Mouse (Mus musculus): ENCODE measurements around the gene Masp2. TPM values are rescaled to one million over a fixed set of nuclear protein-coding genes. Genes with fewer than 3 reads are reported as not detected.

Masp2 gene
- polyA plus RNA-seq, 1 experiment from 2014 or later, result 0.51 TPM

DNA sequence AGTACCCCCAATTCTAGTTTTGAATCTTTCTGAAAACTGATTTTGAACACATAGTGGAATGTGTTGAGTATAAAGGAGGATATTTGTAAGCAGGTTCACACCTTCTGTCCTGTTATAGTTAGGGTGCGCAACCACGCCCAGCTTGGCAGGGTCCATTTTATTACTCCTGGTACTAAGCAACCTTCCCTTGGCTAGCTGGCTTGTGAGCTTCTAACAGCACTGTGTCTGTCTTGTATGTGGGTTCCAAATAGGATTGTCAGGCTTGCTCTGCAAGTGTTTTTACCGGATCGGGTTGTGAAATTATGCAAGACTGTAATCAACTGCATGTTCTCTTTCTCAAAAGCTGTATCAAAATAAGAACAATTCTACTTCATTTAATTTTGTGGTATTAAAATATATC lies 20.1 kb downstream of the Masp2 start:
- WGBS, result 96% methylated on average over 4 of the region's 4 CpGs

DNA sequence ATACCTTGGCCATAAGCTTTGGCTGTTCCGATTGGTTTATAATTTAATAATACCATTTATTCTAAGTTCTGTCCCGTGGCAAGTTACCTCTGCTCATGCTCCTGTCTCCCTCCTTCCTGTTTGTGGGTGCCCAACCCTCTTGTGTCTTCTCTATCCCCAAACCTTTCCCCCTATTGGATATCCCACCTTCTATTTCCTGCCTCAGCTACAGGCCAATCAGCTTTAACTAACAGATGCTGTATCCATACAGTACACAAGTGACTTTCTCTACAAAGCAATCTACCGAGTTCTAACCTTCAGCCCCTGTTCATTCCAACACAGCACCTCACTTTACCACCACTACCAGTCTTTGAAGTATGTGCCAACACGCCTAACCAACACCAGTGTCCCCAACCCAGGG lies 21.3 kb downstream of the Masp2 start:
- DNase-seq, result no peak
- Histone ChIP-seq H3K27ac (replicated peaks; ENCODE audit: low read depth, low read length) (no peak overlapping the region), H3K4me3 (replicated peaks; ENCODE audit: low read depth, low read length) (no peak overlapping the region), H3K36me3 (ENCODE audit: control insufficient read depth, insufficient read depth, low read length) (peaks cover 63% of the 10 kb centered on the region), H3K4me2 (ENCODE audit: low read length) (no peak overlapping the region), H3K4me1 (ENCODE audit: control insufficient read depth, insufficient read depth, low read length) (0 out of 2 replicates have a peak, but pooled peaks cover 9% of the 10 kb centered on the region), H3K9ac (replicated peaks; ENCODE audit: low read length) (no peak overlapping the region), H3K9me3 (ENCODE audit: control insufficient read depth, low read length) (no peaks in the 10 kb centered on the region), H3K27me3 (ENCODE audit: control insufficient read depth, insufficient read depth, low read length) (no peaks in the 10 kb centered on the region)
- no peak for ATAC-seq (ENCODE audit: low FRiP score, low TSS enrichment)
- 91% methylated on average over 4 of the region's 4 CpGs for WGBS

More for the DNA sequence above, 20.1 kb downstream of the Masp2 start:
- H3K27ac ChIP-seq (replicated peaks; ENCODE audit: low read depth, low read length), result no peak overlapping the region
- H3K27me3 ChIP-seq (ENCODE audit: control insufficient read depth, insufficient read depth, low read length), result no peaks in the 10 kb centered on the region
- H3K9me3 ChIP-seq (ENCODE audit: control insufficient read depth, low read length), result no peaks in the 10 kb centered on the region
- no peak for DNase-seq
- no peak overlapping the region for H3K9ac ChIP-seq (replicated peaks; ENCODE audit: low read length)
- 0 out of 2 replicates have a peak, but pooled peaks cover 9% of the 10 kb centered on the region for H3K4me1 ChIP-seq (ENCODE audit: control insufficient read depth, insufficient read depth, low read length)
- no peak for ATAC-seq (ENCODE audit: low FRiP score, low TSS enrichment)
- no peak overlapping the region for H3K4me3 ChIP-seq (replicated peaks; ENCODE audit: low read depth, low read length)
- no peak overlapping the region for H3K4me2 ChIP-seq (ENCODE audit: low read length)
- H3K36me3 ChIP-seq (ENCODE audit: control insufficient read depth, insufficient read depth, low read length), result peaks cover 69% of the 10 kb centered on the region

DNA sequence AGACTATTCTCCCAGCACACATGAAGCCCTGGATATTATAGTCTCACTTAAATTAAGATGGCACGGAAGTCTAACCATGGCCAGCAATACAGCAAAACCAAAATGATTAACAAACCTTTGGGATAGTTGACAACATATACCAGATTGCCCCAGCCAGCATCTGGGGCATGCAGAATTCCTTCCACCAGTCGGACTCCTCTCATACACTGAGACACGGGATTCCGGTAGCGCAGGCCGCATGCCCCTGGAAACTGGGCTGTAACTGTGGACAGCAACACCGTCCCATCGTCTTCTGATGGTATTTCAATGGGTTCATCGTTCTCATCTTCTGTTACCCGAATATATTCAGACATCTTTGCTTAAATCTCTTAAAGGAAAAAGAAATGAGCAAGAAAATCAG lies 22.7 kb downstream of the Masp2 start:
- ATAC-seq (ENCODE audit: low FRiP score, low TSS enrichment) (no peak), DNase-seq (no peak)
- 0 out of 2 replicates have a peak, but pooled peaks cover 9% of the 10 kb centered on the region for H3K4me1 ChIP-seq (ENCODE audit: control insufficient read depth, insufficient read depth, low read length)
- H3K27ac ChIP-seq (replicated peaks; ENCODE audit: low read depth, low read length), result no peak overlapping the region
- peak overlapping the region; percentile 89 for H3K4me3 ChIP-seq (replicated peaks; ENCODE audit: low read depth, low read length)
- H3K27me3 ChIP-seq (ENCODE audit: control insufficient read depth, insufficient read depth, low read length), result no peaks in the 10 kb centered on the region
- H3K9ac ChIP-seq (replicated peaks; ENCODE audit: low read length), result no peak overlapping the region
- peaks cover 49% of the 10 kb centered on the region for H3K36me3 ChIP-seq (ENCODE audit: control insufficient read depth, insufficient read depth, low read length)
- 87% methylated on average over 10 of the region's 10 CpGs for WGBS
- H3K9me3 ChIP-seq (ENCODE audit: control insufficient read depth, low read length), result no peaks in the 10 kb centered on the region
- peak overlapping the region; percentile 80 for H3K4me2 ChIP-seq (ENCODE audit: low read length)

DNA sequence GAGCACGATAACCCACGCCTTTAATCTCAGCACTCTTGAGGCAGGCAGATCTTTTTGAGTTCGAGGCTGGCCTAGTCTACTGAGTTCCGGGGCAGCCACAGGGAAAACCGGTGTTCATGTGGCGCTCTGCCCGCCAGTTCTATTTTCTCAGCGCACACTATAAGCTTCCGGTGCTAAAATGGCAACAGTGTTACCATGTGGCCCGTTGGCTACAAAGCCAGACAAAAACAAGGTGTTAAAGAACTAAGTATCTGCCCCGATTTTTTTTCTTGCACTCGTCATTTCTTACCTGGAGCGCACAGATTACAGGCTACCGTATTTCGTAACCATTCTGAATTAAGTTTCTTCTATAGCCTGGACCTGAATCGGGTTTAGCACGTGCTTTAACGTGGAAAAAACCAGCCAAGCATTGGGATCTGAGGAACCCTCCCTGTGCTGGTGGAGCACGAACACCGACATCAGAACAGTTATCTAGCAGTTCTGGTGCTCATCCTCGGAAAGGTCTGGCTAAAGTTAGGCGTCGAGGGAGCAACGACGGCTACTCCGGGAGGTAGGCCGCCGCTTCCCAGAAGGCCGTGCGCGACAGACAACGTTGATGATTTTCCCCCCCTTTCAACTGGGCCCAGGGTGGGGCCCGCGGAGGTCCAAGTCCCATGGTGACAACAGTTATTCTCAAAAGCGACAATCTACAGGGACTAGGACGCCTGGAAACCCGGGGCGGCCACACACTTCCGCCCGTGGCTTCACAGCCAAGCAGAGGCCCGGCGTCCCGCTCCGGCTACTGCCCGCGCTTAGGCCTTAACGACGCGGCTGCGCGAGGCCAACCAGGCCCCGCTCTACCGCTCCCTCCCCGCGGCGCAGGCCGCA lies 23.6 kb downstream of the Masp2 start:
- Histone ChIP-seq H3K27me3 (ENCODE audit: control insufficient read depth, insufficient read depth, low read length) (no peaks in the 10 kb centered on the region), H3K9me3 (ENCODE audit: control insufficient read depth, low read length) (no peaks in the 10 kb centered on the region), H3K36me3 (ENCODE audit: control insufficient read depth, insufficient read depth, low read length) (peaks cover 40% of the 10 kb centered on the region), H3K4me2 (ENCODE audit: low read length) (peak overlapping the region; percentile 80), H3K4me3 (replicated peaks; ENCODE audit: low read depth, low read length) (peak overlapping the region; percentile 89), H3K9ac (replicated peaks; ENCODE audit: low read length) (peak overlapping the region; percentile 96), H3K27ac (replicated peaks; ENCODE audit: low read depth, low read length) (peak overlapping the region; percentile 90), H3K4me1 (ENCODE audit: control insufficient read depth, insufficient read depth, low read length) (0 out of 2 replicates have a peak, but pooled peaks cover 9% of the 10 kb centered on the region)
- 1% methylated on average over 57 of the region's 57 CpGs for WGBS
- ATAC-seq (ENCODE audit: low FRiP score, low TSS enrichment), result peak; percentile 1; the same call in 1 of the 2 replicates
- peak; percentile 66 for DNase-seq

DNA sequence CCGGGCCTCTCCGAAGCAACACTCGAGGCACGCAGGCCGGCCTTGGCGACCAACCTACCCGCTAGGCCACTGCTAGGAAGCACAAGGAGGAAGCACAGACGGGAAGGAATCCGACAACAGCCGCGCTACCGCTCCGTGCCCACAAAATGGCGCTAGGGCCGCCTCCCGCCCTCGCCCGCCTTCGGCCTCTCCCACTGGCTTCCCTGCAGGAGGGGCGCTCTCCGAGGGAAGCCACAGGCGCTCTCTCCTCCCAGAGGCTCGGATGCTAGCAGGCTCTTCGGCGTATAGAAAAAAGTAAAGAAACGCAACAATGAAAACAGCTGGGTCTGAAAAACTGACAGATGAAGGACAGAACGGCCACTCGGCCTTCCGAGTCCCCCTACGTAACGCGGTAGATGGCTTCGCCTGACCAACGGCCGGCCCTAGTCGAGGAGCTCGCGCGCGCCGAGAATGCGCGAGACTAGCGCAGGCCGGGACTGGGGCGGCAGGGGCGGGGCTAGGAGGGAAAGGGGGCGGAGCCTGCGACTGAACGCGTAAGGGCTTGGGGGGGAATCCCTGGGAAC lies 24.4 kb downstream of the Masp2 start, which contains the start of gene Tardbp:
Gene Tardbp (minus strand): TSS at position 397 of the 563 bp plus-strand sequence.
- H3K27me3 ChIP-seq (ENCODE audit: control insufficient read depth, insufficient read depth, low read length), result no peaks in the 10 kb centered on the region
- H3K36me3 ChIP-seq (ENCODE audit: control insufficient read depth, insufficient read depth, low read length), result peaks cover 33% of the 10 kb centered on the region
- ATAC-seq (ENCODE audit: low FRiP score, low TSS enrichment) (peak; percentile 97), DNase-seq (peak; percentile 99)
- peak within 1 kb of the TSS; percentile 80 for H3K4me2 ChIP-seq (ENCODE audit: low read length)
- WGBS, result under 1% methylated on average over 51 of the region's 51 CpGs
- H3K9me3 ChIP-seq (ENCODE audit: control insufficient read depth, low read length), result no peaks in the 10 kb centered on the region
- 0 out of 2 replicates have a peak, but pooled peaks cover 9% of the 10 kb centered on the region for H3K4me1 ChIP-seq (ENCODE audit: control insufficient read depth, insufficient read depth, low read length)
- peak within 1 kb of the TSS; percentile 90 for H3K27ac ChIP-seq (replicated peaks; ENCODE audit: low read depth, low read length)
- peak within 1 kb of the TSS; percentile 96 for H3K9ac ChIP-seq (replicated peaks; ENCODE audit: low read length)
- H3K4me3 ChIP-seq (replicated peaks; ENCODE audit: low read depth, low read length), result peak within 1 kb of the TSS; percentile 89

DNA sequence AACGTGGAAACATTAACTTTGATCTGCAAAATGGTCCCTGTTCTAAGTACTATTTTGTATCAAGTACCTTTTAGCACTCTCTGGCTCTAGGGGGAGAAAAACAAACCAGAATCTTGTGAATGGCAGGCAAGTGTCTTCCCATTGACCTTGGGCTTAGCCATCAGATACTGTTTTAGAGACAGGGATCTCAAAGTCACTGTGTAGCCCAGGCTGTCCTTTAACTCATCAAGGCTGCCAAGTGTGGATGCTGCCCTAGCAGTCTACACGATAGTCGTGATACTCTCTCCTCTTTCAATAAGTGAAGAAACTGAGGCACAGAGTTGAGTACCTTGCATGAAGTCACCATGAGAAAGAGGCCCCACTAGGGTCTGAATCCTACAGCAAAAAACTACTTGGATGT lies 24.9 kb downstream of the Masp2 start:
- ATAC-seq (ENCODE audit: low FRiP score, low TSS enrichment), result peak; percentile 33
- no peak for DNase-seq
- 63% methylated on average over 3 of the region's 3 CpGs for WGBS
- H3K27me3 ChIP-seq (ENCODE audit: control insufficient read depth, insufficient read depth, low read length), result no peaks in the 10 kb centered on the region
- 0 out of 2 replicates have a peak, but pooled peaks cover 9% of the 10 kb centered on the region for H3K4me1 ChIP-seq (ENCODE audit: control insufficient read depth, insufficient read depth, low read length)
- no peaks in the 10 kb centered on the region for H3K9me3 ChIP-seq (ENCODE audit: control insufficient read depth, low read length)
- H3K9ac ChIP-seq (replicated peaks; ENCODE audit: low read length), result no peak overlapping the region
- peak overlapping the region; percentile 89 for H3K4me3 ChIP-seq (replicated peaks; ENCODE audit: low read depth, low read length)
- H3K36me3 ChIP-seq (ENCODE audit: control insufficient read depth, insufficient read depth, low read length), result peaks cover 28% of the 10 kb centered on the region
- H3K27ac ChIP-seq (replicated peaks; ENCODE audit: low read depth, low read length), result no peak overlapping the region
- H3K4me2 ChIP-seq (ENCODE audit: low read length), result peak overlapping the region; percentile 80

DNA sequence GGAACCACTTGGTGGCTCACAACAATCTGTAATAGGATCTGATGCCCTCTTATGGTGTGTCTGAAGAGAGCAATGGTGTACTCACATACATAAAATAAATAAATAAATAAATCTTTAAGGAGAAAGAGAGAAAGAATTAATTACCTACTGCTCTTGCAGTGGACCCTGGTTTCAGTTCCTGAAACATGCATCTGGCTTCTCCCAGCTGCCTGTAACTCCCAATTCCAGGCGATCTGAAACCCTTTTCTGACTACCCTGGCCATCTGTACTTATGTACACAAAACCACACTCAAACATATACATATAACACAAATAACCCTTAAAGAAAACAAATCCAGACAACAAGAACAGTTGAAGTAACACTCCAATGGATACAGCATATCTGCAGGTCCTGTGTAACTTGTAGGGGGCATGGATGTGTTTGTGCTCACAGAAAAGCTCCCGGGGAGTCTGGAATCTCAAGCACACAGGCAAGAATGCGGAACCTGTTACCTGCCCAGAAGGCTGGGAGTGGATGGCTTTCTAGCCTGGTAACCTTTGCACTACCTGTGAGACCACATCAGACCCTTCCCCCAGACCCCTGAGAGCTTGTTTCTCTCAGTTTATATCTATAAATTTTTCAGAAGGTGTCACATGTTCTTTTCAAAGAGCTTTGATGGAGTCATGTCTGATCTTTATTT lies 29.8 kb downstream of the Masp2 start:
- WGBS, result 83% methylated on average over 3 of the region's 3 CpGs
- Histone ChIP-seq H3K27me3 (ENCODE audit: control insufficient read depth, insufficient read depth, low read length) (no peaks in the 10 kb centered on the region), H3K36me3 (ENCODE audit: control insufficient read depth, insufficient read depth, low read length) (no peaks in the 10 kb centered on the region), H3K9me3 (ENCODE audit: control insufficient read depth, low read length) (no peaks in the 10 kb centered on the region), H3K4me2 (ENCODE audit: low read length) (no peak overlapping the region), H3K27ac (replicated peaks; ENCODE audit: low read depth, low read length) (no peak overlapping the region), H3K4me1 (ENCODE audit: control insufficient read depth, insufficient read depth, low read length) (no peaks in the 10 kb centered on the region), H3K4me3 (replicated peaks; ENCODE audit: low read depth, low read length) (no peak overlapping the region), H3K9ac (replicated peaks; ENCODE audit: low read length) (no peak overlapping the region)
- DNase-seq (no peak), ATAC-seq (ENCODE audit: low FRiP score, low TSS enrichment) (no peak)

DNA sequence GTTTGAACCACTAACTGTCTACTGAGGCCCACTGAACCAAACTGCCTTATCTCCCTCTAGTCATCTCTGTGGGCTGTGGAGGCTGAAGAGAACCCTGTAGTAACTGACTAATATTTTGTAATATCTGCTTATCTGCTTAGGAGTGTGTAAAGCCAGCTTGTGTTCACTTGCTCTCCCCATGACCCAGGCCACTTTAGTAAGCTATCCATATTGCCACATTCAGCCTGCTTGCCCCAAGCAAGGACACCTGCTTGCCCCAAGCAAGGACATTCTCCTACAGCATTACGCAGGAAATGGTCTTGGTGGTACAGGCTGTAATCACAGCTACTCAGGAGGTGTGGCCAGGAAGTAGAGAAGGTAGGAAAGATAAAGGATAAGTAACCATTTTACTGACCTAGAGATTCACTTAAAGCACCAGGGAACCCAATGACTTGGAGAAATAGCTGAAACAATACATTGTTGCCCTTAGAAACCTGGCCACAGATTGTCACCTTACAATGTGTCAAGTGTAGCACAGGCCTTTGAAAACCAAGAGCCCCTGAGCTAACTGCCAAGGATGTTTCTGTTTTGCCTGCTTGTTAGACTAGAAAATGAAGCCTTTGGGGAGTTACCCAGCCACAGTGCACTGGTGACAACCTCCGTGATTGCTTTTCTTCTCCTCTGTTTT lies 31.2 kb downstream of the Masp2 start:
- DNase-seq, result no peak

More for the DNA sequence above, 31.2 kb downstream of the Masp2 start:
- no peak for ATAC-seq (ENCODE audit: low FRiP score, low TSS enrichment)
- no peaks in the 10 kb centered on the region for H3K27me3 ChIP-seq (ENCODE audit: control insufficient read depth, insufficient read depth, low read length)
- H3K36me3 ChIP-seq (ENCODE audit: control insufficient read depth, insufficient read depth, low read length), result no peaks in the 10 kb centered on the region
- WGBS, result 72% methylated on average over 2 of the region's 2 CpGs
- no peaks in the 10 kb centered on the region for H3K4me1 ChIP-seq (ENCODE audit: control insufficient read depth, insufficient read depth, low read length)
- no peak overlapping the region for H3K27ac ChIP-seq (replicated peaks; ENCODE audit: low read depth, low read length)
- H3K4me2 ChIP-seq (ENCODE audit: low read length), result no peak overlapping the region
- no peaks in the 10 kb centered on the region for H3K9me3 ChIP-seq (ENCODE audit: control insufficient read depth, low read length)
- no peak overlapping the region for H3K9ac ChIP-seq (replicated peaks; ENCODE audit: low read length)
- no peak overlapping the region for H3K4me3 ChIP-seq (replicated peaks; ENCODE audit: low read depth, low read length)

Measured in midbrain, embryonic 14.5 days (tissue).